Mouse (Mus musculus) bone marrow, adult 2 months (tissue): ENCODE results near the gene Lpcat1. TPM values are rescaled to one million over a fixed set of nuclear protein-coding genes. Genes with fewer than 3 reads are reported as not detected.

ENCODE experiments used
- H3K27ac ChIP-seq: fragments of 200-500 bp; 2 replicates; pipeline ENCODE4 v1.5.1; 2012; ENCODE audit warnings: low read depth, mild to moderate bottlenecking, control low read depth, inconsistent platforms, low read length; ENCODE audit not compliant: control insufficient read depth, poor library complexity, insufficient read depth
- H3K4me1 ChIP-seq: fragments of 200-500 bp; 2 replicates; pipeline ENCODE4 v1.6.1; 2011; ENCODE audit warnings: low read length; ENCODE audit not compliant: control insufficient read depth, insufficient read depth
- H3K4me3 ChIP-seq: fragments of 200-500 bp; replicated peaks from 2 replicates; pipeline ENCODE3; 2011; ENCODE audit warnings: mild to moderate bottlenecking, low read depth, low read length, control low read depth; ENCODE audit not compliant: control insufficient read depth
- CTCF ChIP-seq: fragments of 200-500 bp; IDR thresholded peaks from 2 replicates; pipeline ENCODE4 v1.5.1; 2011; ENCODE audit warnings: low read length, control low read depth; ENCODE audit not compliant: control insufficient read depth, insufficient read depth
- POLR2A ChIP-seq: fragments of 200-500 bp; IDR thresholded peaks from 2 replicates; pipeline ENCODE4 v1.6.1; 2011; ENCODE audit warnings: low read depth, mild to moderate bottlenecking, control low read depth, low read length, borderline replicate concordance; ENCODE audit not compliant: control insufficient read depth
- WGBS: fragments of 180-500 bp; shearing (Covaris S2); methylation state at CpG from one replicate; pipeline ENCODE4 v1.1.7; 2018; 5-methylcytosine and 5-hydroxymethylcytosine counted together
- polyA plus RNA-seq: library from polyadenylated mRNA; stranded (reverse); fragments of >200 nt; gene quantifications from 2 replicates; pipeline ENCODE4 v1.2.4, GENCODE M21; 2011; ENCODE audit warnings: low replicate concordance; ENCODE audit not compliant: missing spikeins, insufficient read depth, insufficient read length

Lpcat1 gene
- polyA plus RNA-seq, 1 experiment = 108 TPM

- no peak overlapping the region for H3K4me3 ChIP-seq
- H3K27ac ChIP-seq = no peak overlapping the region
- 44% methylated on average over 8 of the region's 8 CpGs for WGBS
- peaks cover 19% of the 10 kb centered on the region for H3K4me1 ChIP-seq
- TF ChIP-seq CTCF (no peak), POLR2A (no peak)
Measured at GRCm38 (mm10) chr13:73490564-73491170, 23.7 kb downstream of the Lpcat1 start.

GRCm38 (mm10) chr13:73493183-73493582, 26.2 kb downstream of the Lpcat1 start:
- no peak overlapping the region for H3K27ac ChIP-seq
- no peak overlapping the region for H3K4me3 ChIP-seq
- 92% methylated on average over 4 of the region's 4 CpGs for WGBS
- peaks cover 16% of the 10 kb centered on the region for H3K4me1 ChIP-seq
- TF ChIP-seq CTCF (no peak), POLR2A (no peak)

- Histone ChIP-seq H3K4me1 (peaks cover 14% of the 10 kb centered on the region), H3K27ac (no peak overlapping the region), H3K4me3 (no peak overlapping the region)
- no peak for TF ChIP-seq POLR2A
- TF ChIP-seq CTCF = no peak
- 88% methylated on average over 9 of the region's 9 CpGs for WGBS
Measured at GRCm38 (mm10) chr13:73494528-73494927, 27.5 kb downstream of the Lpcat1 start.

- Histone ChIP-seq H3K27ac (no peak overlapping the region), H3K4me1 (peaks cover 6% of the 10 kb centered on the region; the same call in 1 of the 2 replicates), H3K4me3 (no peak overlapping the region)
- TF ChIP-seq POLR2A (no peak), CTCF (no peak)
- WGBS = 24% methylated on average over 2 of the region's 2 CpGs
Measured at GRCm38 (mm10) chr13:73496137-73496536, 29.1 kb downstream of the Lpcat1 start.

GRCm38 (mm10) chr13:73499893-73500604, 33.1 kb downstream of the Lpcat1 start:
- H3K4me1 ChIP-seq = peaks cover 6% of the 10 kb centered on the region; the same call in 1 of the 2 replicates
- 33% methylated on average over 6 of the region's 6 CpGs for WGBS
- peak overlapping the region; percentile 49 for H3K27ac ChIP-seq
- TF ChIP-seq POLR2A = no peak
- no peak for TF ChIP-seq CTCF
- H3K4me3 ChIP-seq = no peak overlapping the region

- TF ChIP-seq CTCF (peak; percentile 42), POLR2A (no peak)
- WGBS = 58% methylated on average over 2 of the region's 2 CpGs
- Histone ChIP-seq H3K4me1 (peaks cover 6% of the 10 kb centered on the region; the same call in 1 of the 2 replicates), H3K27ac (no peak overlapping the region), H3K4me3 (no peak overlapping the region)
Measured at GRCm38 (mm10) chr13:73502719-73503118, 35.7 kb downstream of the Lpcat1 start.

- Histone ChIP-seq H3K27ac (no peak overlapping the region), H3K4me3 (no peak overlapping the region), H3K4me1 (no peaks in the 10 kb centered on the region)
- 74% methylated on average over 7 of the region's 7 CpGs for WGBS
- peak; percentile 91 for TF ChIP-seq CTCF
- TF ChIP-seq POLR2A = no peak
Measured at GRCm38 (mm10) chr13:73505686-73506467, 38.9 kb downstream of the Lpcat1 start.
